In genomic region chr7:110615151-110615631, GRCm38 (mm10) we compare ENCODE assay signal across 8 mouse cellular contexts. TPM values are rescaled to one million over a fixed set of nuclear protein-coding genes. Genes with fewer than 3 reads are reported as not detected.
A peak's percentile ranks its signal among the peaks of the same experiment; 100 is the strongest.
DNase-seq lines count a peak whose midpoint lies in the region; ATAC-seq and TF ChIP-seq lines count a peak whose summit lies in the region.

No protein-coding gene starts in this region.

- no peak for TF ChIP-seq POLR2A in olfactory bulb, adult 2 months (IDR thresholded peaks at IDR 0.05; ENCODE audit: insufficient read depth, low read depth, low read length)

- intact Hi-C loops in heart, postnatal 10 days (cut with DNase I), result loop anchor here (2.0 kb wide), 1 partner anchor 14 kb away; no protein-coding TSS in a partner anchor

- no peaks in the 10 kb centered on the region for H3K9me3 ChIP-seq in forebrain, embryonic 11.5 days (ENCODE audit: control insufficient read depth, low read length)
- H3K9me3 ChIP-seq in liver, embryonic 16.5 days (replicated peaks; ENCODE audit: control insufficient read depth, low read length), result no peaks in the 10 kb centered on the region

- 0 out of 2 replicates have a peak, but pooled peaks cover under 1% of the 10 kb centered on the region for H3K27me3 ChIP-seq in forebrain, embryonic 11.5 days (ENCODE audit: control insufficient read depth, insufficient read depth, low read length)
- peaks cover 54% of the 10 kb centered on the region for H3K27me3 ChIP-seq in liver, embryonic 16.5 days (ENCODE audit: control insufficient read depth, insufficient read depth, low read depth, low read length)

- H3K4me3 ChIP-seq in forebrain, embryonic 11.5 days (ENCODE audit: low read depth, low read length), result peak overlapping the region; percentile 94
- peak overlapping the region; percentile 68 for H3K4me3 ChIP-seq in liver, embryonic 16.5 days (ENCODE audit: low read depth, low read length)
- peak overlapping the region; percentile 67 for H3K4me3 ChIP-seq in olfactory bulb, adult 2 months (ENCODE audit: insufficient read depth, low read depth, low read length)

- H3K27ac ChIP-seq in forebrain, embryonic 11.5 days (ENCODE audit: low read depth, low read length), result peak overlapping the region; percentile 95
- H3K27ac ChIP-seq in liver, embryonic 16.5 days (ENCODE audit: low read length), result peak overlapping the region; percentile 93
- H3K27ac ChIP-seq in olfactory bulb, adult 2 months (ENCODE audit: insufficient read depth, low read depth, low read length), result peak overlapping the region; percentile 91

- ATAC-seq in forebrain, embryonic 11.5 days (replicated peaks; ENCODE audit: low FRiP score), result no peak
- ATAC-seq in liver, embryonic 16.5 days (ENCODE audit: low read depth), result peak; percentile 39

- peaks cover 10% of the 10 kb centered on the region; the same call in 1 of the 2 replicates for H3K4me1 ChIP-seq in forebrain, embryonic 11.5 days (replicated peaks; ENCODE audit: control insufficient read depth, insufficient read depth, low read length)
- H3K4me1 ChIP-seq in liver, embryonic 16.5 days (ENCODE audit: control insufficient read depth, low read depth, low read length), result peaks cover 5% of the 10 kb centered on the region; the same call in 1 of the 2 replicates
- H3K4me1 ChIP-seq in olfactory bulb, adult 2 months (ENCODE audit: control insufficient read depth, insufficient read depth, low read length), result peaks cover 5% of the 10 kb centered on the region; the same call in 1 of the 2 replicates

- peak overlapping the region; percentile 87 for H3K4me2 ChIP-seq in forebrain, embryonic 11.5 days (ENCODE audit: low read depth, low read length, severe bottlenecking)
- peak overlapping the region; percentile 64 for H3K4me2 ChIP-seq in liver, embryonic 16.5 days (ENCODE audit: low read depth, low read length)

- under 1% methylated on average over 20 of the region's 20 CpGs for WGBS in forebrain, embryonic 11.5 days
- 1% methylated on average over 20 of the region's 20 CpGs for WGBS in liver, embryonic 16.5 days (ENCODE audit: insufficient replicate concordance)
- WGBS in olfactory bulb, adult 2 months, result under 1% methylated on average over 20 of the region's 20 CpGs

- H3K36me3 ChIP-seq in forebrain, embryonic 11.5 days (ENCODE audit: control insufficient read depth, insufficient read depth, low read length), result no peaks in the 10 kb centered on the region
- H3K36me3 ChIP-seq in liver, embryonic 16.5 days (ENCODE audit: control insufficient read depth, insufficient read depth), result no peaks in the 10 kb centered on the region

- peak overlapping the region; percentile 94 for H3K9ac ChIP-seq in forebrain, embryonic 11.5 days (ENCODE audit: low read length)
- peak overlapping the region; percentile 61 for H3K9ac ChIP-seq in liver, embryonic 16.5 days (ENCODE audit: low read depth, low read length)

- DNase-seq in CD4-positive helper T cell, adult 2 months (ENCODE audit: low read depth, low spot score), result peak; percentile 14
- peak; percentile 53 for DNase-seq in adrenal gland, adult 8-10 months
- no peak for DNase-seq in forebrain, embryonic 11.5 days (ENCODE audit: low spot score)
- DNase-seq in heart, postnatal 10 days, result peak; percentile 74 to 77
- peak; percentile 75 to 88 for DNase-seq in kidney, postnatal 25 days
- no peak for DNase-seq in T-cell, adult 2 months (ENCODE audit: low spot score)

- TF ChIP-seq CTCF in olfactory bulb, adult 2 months (IDR thresholded peaks at IDR 0.05; ENCODE audit: insufficient read depth, low read depth, low read length), result no peak

RNA-seq across cellular contexts. Expression of gene Sbf2, which starts 0.5 kb away (rescaled TPM):
- total RNA-seq in adrenal gland, adult 8-10 months (2022), result 10 to 100 TPM; 39.5 to 68.9 (median 55.1) TPM
- polyA plus RNA-seq in forebrain, embryonic 11.5 days (2014; fragmentation: Nextera tagmentation; extraction: Ambion mirVana), result 45.1 and 46.2 TPM in 2 replicates
- total RNA-seq in heart, postnatal 10 days (2021), result 10 to 100 TPM; 58.8 to 64.6 TPM
- polyA plus RNA-seq in liver, embryonic 16.5 days (2015; fragmentation: Nextera tagmentation; extraction: Ambion mirVana), result 5.8 and 7.3 TPM in 2 replicates
- polyA plus RNA-seq in olfactory bulb, adult 2 months (2012; ENCODE audit: insufficient read depth, insufficient read length, low replicate concordance, missing spikeins), result not detected in 2 replicates

RNA-seq across cellular contexts. Expression of gene Adm, which starts 12.3 kb away (rescaled TPM):
- total RNA-seq in adrenal gland, adult 8-10 months (2022), result 10 to 100 TPM; 21.2 to 81.4 (median 35.9) TPM
- 5.4 and 5.8 TPM in 2 replicates for polyA plus RNA-seq in forebrain, embryonic 11.5 days (2014; fragmentation: Nextera tagmentation; extraction: Ambion mirVana)
- total RNA-seq in heart, postnatal 10 days (2021), result 10 to 100 TPM; 13.8 to 15.7 TPM
- 1.9 and 2.1 TPM in 2 replicates for polyA plus RNA-seq in liver, embryonic 16.5 days (2015; fragmentation: Nextera tagmentation; extraction: Ambion mirVana)
- polyA plus RNA-seq in olfactory bulb, adult 2 months (2012; ENCODE audit: insufficient read depth, insufficient read length, low replicate concordance, missing spikeins), result not detected in 2 replicates

Comparison
In these comparisons a context has a peak if more than half of its experiments do, and no peak if none do; other contexts are left out.
1. DNase-seq: peak in CD4-positive helper T cell, adult 2 months (single experiment), adrenal gland, adult 8-10 months (single experiment), heart, postnatal 10 days (2 of 2) and kidney, postnatal 25 days (2 of 2); none in forebrain, embryonic 11.5 days (single experiment) and T-cell, adult 2 months (single experiment).
2. Peak in every context shown above with its lines, with median percentiles within 50 percentile points of each other: H3K27ac ChIP-seq and H3K4me3 ChIP-seq.